Mouse (Mus musculus): Measurements from ENCODE around the gene Pdzd2. TPM values are rescaled to one million over a fixed set of nuclear protein-coding genes. Genes with fewer than 3 reads are reported as not detected.

Pdzd2 gene
- polyA plus RNA-seq, 1 experiment from 2014 or later, result 21.8 TPM

- Histone ChIP-seq H3K36me3 (no peaks in the 10 kb centered on the region), H3K9me3 (no peaks in the 10 kb centered on the region), H3K4me3 (no peak overlapping the region), H3K27me3 (no peaks in the 10 kb centered on the region), H3K27ac (peak overlapping the region; percentile 22; the same call in 1 of the 2 replicates), H3K9ac (no peak overlapping the region), H3K4me1 (peaks cover 21% of the 10 kb centered on the region), H3K4me2 (no peak overlapping the region)
- 82% methylated on average over 5 of the region's 5 CpGs for WGBS
- ATAC-seq (ENCODE audit: insufficient number of reproducible peaks, insufficient read depth, low FRiP score, low TSS enrichment, low read depth), result no peak
Observed at GRCm38 (mm10) chr15:12468625-12469024, 271.1 kb downstream of the Pdzd2 start.

DNA sequence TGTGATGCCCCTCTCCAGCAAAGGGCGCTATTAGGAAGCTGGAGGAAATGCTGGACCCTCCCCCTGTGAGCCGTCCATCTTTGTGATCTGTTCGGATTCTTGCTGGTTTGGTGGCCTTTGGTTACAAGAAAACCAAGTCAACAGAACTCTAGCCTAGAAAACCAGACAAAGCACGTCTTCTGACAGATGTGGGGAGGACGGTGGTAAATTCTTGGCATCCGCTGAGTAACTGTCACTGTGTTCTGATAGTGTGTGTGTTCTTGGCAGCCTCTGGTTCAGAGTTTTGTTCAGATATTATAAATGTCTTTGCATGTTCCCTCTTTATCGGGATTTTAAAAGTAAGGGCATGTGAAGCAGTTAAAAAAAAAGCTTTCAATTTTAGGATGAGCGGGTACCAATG is 274.0 kb downstream of the Pdzd2 start:
- no peak for ATAC-seq (ENCODE audit: insufficient number of reproducible peaks, insufficient read depth, low FRiP score, low TSS enrichment, low read depth)
- Histone ChIP-seq H3K27ac (0 out of 2 replicates have a peak overlapping the region, but pooled peaks have one; percentile 34), H3K27me3 (no peaks in the 10 kb centered on the region), H3K36me3 (no peaks in the 10 kb centered on the region), H3K4me1 (peaks cover 21% of the 10 kb centered on the region), H3K9ac (no peak overlapping the region), H3K4me2 (no peak overlapping the region), H3K4me3 (no peak overlapping the region), H3K9me3 (no peaks in the 10 kb centered on the region)
- WGBS, result 79% methylated on average over 8 of the region's 8 CpGs

DNA sequence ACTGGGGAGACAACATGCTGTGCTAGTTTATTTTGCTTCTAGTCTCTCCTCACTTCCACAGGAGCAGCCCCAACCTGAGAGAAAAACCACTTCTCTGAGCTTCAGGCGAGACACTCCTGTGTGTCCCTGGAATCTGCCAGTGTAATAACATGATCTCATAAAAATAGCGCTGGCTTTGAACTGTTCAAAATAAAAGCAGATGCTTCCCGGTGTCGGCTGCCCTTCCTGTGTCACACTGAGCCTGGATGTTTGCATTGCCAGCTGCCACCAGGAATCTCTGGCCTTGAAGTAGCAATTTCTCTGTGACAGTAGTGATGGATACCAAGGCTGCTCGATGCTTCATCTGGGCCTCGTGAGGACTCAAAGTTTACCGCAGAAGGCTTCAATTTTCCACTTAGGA is 282.9 kb downstream of the Pdzd2 start:
- H3K27me3 ChIP-seq, result no peaks in the 10 kb centered on the region
- H3K9me3 ChIP-seq, result no peaks in the 10 kb centered on the region
- no peak for ATAC-seq (ENCODE audit: insufficient number of reproducible peaks, insufficient read depth, low FRiP score, low TSS enrichment, low read depth)
- no peak overlapping the region for H3K4me2 ChIP-seq
- 17% methylated on average over 7 of the region's 7 CpGs for WGBS
- H3K4me1 ChIP-seq, result peaks cover 24% of the 10 kb centered on the region
- no peak overlapping the region for H3K4me3 ChIP-seq
- H3K9ac ChIP-seq, result no peak overlapping the region
- H3K27ac ChIP-seq, result no peak overlapping the region
- no peaks in the 10 kb centered on the region for H3K36me3 ChIP-seq

DNA sequence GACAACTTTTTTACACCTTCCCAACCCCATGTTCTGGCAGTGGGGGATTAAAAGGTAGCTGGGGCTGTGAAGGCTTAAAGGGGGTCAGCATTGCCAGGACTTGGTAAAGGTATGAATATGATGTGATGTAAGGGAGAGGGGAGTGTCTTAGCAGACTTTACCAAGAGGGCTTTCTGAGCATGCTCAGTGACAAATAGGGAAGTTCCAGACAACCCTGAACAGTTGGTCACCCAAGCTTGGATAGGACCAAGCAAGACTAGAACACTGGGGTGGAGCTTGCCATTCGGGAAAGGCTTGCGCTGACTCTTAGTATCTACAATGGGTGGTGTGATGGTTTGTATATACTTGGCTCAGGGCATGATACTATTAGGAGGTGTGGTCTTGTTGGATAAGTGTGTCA is 286.4 kb downstream of the Pdzd2 start:
- no peaks in the 10 kb centered on the region for H3K9me3 ChIP-seq
- H3K27me3 ChIP-seq, result no peaks in the 10 kb centered on the region
- peaks cover 32% of the 10 kb centered on the region for H3K4me1 ChIP-seq
- WGBS, result 93% methylated on average over 2 of the region's 2 CpGs
- no peak overlapping the region for H3K9ac ChIP-seq
- no peak for ATAC-seq (ENCODE audit: insufficient number of reproducible peaks, insufficient read depth, low FRiP score, low TSS enrichment, low read depth)
- H3K27ac ChIP-seq, result no peak overlapping the region
- no peak overlapping the region for H3K4me3 ChIP-seq
- H3K4me2 ChIP-seq, result no peak overlapping the region
- no peaks in the 10 kb centered on the region for H3K36me3 ChIP-seq

- no peak for ATAC-seq (ENCODE audit: insufficient number of reproducible peaks, insufficient read depth, low FRiP score, low TSS enrichment, low read depth)
- H3K4me1 ChIP-seq, result peaks cover 33% of the 10 kb centered on the region
- H3K4me2 ChIP-seq, result no peak overlapping the region
- WGBS, result 83% methylated on average over 6 of the region's 6 CpGs
- H3K9ac ChIP-seq, result no peak overlapping the region
- no peaks in the 10 kb centered on the region for H3K36me3 ChIP-seq
- H3K4me3 ChIP-seq, result no peak overlapping the region
- H3K27me3 ChIP-seq, result no peaks in the 10 kb centered on the region
- H3K27ac ChIP-seq, result no peak overlapping the region
- H3K9me3 ChIP-seq, result no peaks in the 10 kb centered on the region
Observed at GRCm38 (mm10) chr15:12452141-12452995, 287.4 kb downstream of the Pdzd2 start.

DNA sequence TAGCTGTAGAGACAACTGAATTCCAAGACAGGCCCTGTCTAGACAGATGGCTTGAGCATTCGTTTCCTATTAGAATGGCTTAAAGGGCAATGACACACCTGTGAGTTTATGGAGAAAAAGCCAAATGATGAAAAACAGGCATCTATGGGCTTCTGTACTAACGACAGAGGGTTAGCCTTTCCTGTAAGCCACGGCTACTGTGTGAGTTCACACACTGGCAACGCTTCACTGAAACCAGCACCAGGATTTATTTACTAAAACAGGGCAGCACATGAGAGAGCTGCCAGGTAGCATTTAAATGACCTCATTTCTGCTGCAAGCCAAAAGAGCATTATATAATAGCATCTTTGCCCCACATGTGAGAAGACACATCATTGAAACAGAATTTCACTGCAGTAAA is 288.3 kb downstream of the Pdzd2 start:
- peaks cover 32% of the 10 kb centered on the region for H3K4me1 ChIP-seq
- no peak for ATAC-seq (ENCODE audit: insufficient number of reproducible peaks, insufficient read depth, low FRiP score, low TSS enrichment, low read depth)
- no peaks in the 10 kb centered on the region for H3K9me3 ChIP-seq
- no peaks in the 10 kb centered on the region for H3K27me3 ChIP-seq
- no peaks in the 10 kb centered on the region for H3K36me3 ChIP-seq
- no peak overlapping the region for H3K9ac ChIP-seq
- H3K4me2 ChIP-seq, result no peak overlapping the region
- 50% methylated on average over 4 of the region's 4 CpGs for WGBS
- H3K4me3 ChIP-seq, result no peak overlapping the region
- H3K27ac ChIP-seq, result no peak overlapping the region

GRCm38 (mm10) chr15:12450790-12451189 is 288.9 kb downstream of the Pdzd2 start:
- Histone ChIP-seq H3K4me2 (no peak overlapping the region), H3K27ac (no peak overlapping the region), H3K4me3 (no peak overlapping the region), H3K9ac (no peak overlapping the region), H3K9me3 (no peaks in the 10 kb centered on the region), H3K4me1 (peaks cover 31% of the 10 kb centered on the region), H3K36me3 (no peaks in the 10 kb centered on the region), H3K27me3 (no peaks in the 10 kb centered on the region)
- no peak for ATAC-seq (ENCODE audit: insufficient number of reproducible peaks, insufficient read depth, low FRiP score, low TSS enrichment, low read depth)
- WGBS, result 84% methylated on average over 6 of the region's 6 CpGs

GRCm38 (mm10) chr15:12449321-12449720 is 290.4 kb downstream of the Pdzd2 start:
- no peaks in the 10 kb centered on the region for H3K36me3 ChIP-seq
- peaks cover 33% of the 10 kb centered on the region for H3K4me1 ChIP-seq
- H3K27me3 ChIP-seq, result no peaks in the 10 kb centered on the region
- no peak overlapping the region for H3K27ac ChIP-seq
- H3K4me2 ChIP-seq, result no peak overlapping the region
- H3K9ac ChIP-seq, result no peak overlapping the region
- no peaks in the 10 kb centered on the region for H3K9me3 ChIP-seq
- WGBS, result 88% methylated on average over 2 of the region's 2 CpGs
- ATAC-seq (ENCODE audit: insufficient number of reproducible peaks, insufficient read depth, low FRiP score, low TSS enrichment, low read depth), result no peak
- H3K4me3 ChIP-seq, result no peak overlapping the region

DNA sequence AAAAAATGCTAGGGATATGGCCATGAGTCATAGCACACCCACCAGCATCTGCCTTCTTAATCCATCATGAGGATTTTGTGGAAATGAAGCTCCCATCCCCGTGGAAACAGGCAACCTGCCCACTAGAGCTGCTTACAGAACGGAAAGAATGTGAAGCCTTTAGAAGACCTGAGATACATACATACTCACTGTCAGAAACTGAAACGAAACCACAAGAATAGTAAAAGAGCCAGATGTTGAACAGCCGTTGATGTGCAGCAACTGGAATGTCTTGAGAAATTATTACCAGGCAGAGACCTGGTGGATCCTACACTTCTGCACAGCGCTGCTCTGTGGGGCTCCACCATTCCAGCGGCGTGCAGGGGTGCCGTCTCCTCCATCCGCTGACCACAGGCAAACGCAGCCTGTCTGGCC is 292.7 kb downstream of the Pdzd2 start:
- Histone ChIP-seq H3K9me3 (no peaks in the 10 kb centered on the region), H3K27ac (no peak overlapping the region), H3K4me1 (peaks cover 27% of the 10 kb centered on the region), H3K4me3 (no peak overlapping the region), H3K9ac (peak overlapping the region; percentile 40; the same call in 1 of the 2 replicates), H3K4me2 (0 out of 2 replicates have a peak overlapping the region, but pooled peaks have one; percentile 22), H3K27me3 (no peaks in the 10 kb centered on the region), H3K36me3 (no peaks in the 10 kb centered on the region)
- no peak for ATAC-seq (ENCODE audit: insufficient number of reproducible peaks, insufficient read depth, low FRiP score, low TSS enrichment, low read depth)
- 44% methylated on average over 10 of the region's 10 CpGs for WGBS

GRCm38 (mm10) chr15:12444551-12444950 is 295.2 kb downstream of the Pdzd2 start:
- H3K4me3 ChIP-seq, result no peak overlapping the region
- H3K27ac ChIP-seq, result no peak overlapping the region
- peaks cover 3% of the 10 kb centered on the region; the same call in 1 of the 2 replicates for H3K36me3 ChIP-seq
- H3K27me3 ChIP-seq, result no peaks in the 10 kb centered on the region
- H3K4me2 ChIP-seq, result no peak overlapping the region
- WGBS, result 70% methylated on average over 5 of the region's 5 CpGs
- H3K9ac ChIP-seq, result no peak overlapping the region
- no peak for ATAC-seq (ENCODE audit: insufficient number of reproducible peaks, insufficient read depth, low FRiP score, low TSS enrichment, low read depth)
- no peaks in the 10 kb centered on the region for H3K9me3 ChIP-seq
- H3K4me1 ChIP-seq, result peaks cover 17% of the 10 kb centered on the region

DNA sequence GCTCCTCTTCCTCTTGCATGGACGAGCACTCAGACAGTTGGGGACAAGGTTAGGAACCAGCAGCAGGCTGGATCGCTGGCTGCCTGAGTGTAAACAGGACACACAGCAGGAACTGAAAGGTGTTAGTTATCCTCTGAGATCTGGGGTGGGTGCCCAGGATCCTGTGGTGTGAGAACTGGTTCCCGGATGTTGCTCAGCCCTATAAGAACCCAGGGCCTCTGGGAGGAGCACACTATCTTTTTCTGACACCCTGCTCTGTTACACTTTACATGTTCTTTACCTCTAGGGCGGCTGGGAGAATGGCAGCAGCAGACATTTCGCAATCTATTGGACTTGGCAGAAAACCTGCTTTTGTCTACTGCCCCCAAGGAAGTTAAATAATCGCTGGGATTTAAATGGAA is 300.4 kb downstream of the Pdzd2 start:
- Histone ChIP-seq H3K4me3 (no peak overlapping the region), H3K27me3 (no peaks in the 10 kb centered on the region), H3K4me1 (peaks cover 10% of the 10 kb centered on the region), H3K27ac (peak overlapping the region; percentile 55), H3K36me3 (peaks cover 6% of the 10 kb centered on the region), H3K9ac (no peak overlapping the region), H3K9me3 (no peaks in the 10 kb centered on the region), H3K4me2 (no peak overlapping the region)
- 59% methylated on average over 6 of the region's 6 CpGs for WGBS
- ATAC-seq (ENCODE audit: insufficient number of reproducible peaks, insufficient read depth, low FRiP score, low TSS enrichment, low read depth), result no peak

- Histone ChIP-seq H3K4me2 (no peak overlapping the region), H3K4me3 (no peak overlapping the region), H3K9me3 (no peaks in the 10 kb centered on the region), H3K4me1 (peaks cover 16% of the 10 kb centered on the region), H3K36me3 (peaks cover 6% of the 10 kb centered on the region), H3K9ac (no peak overlapping the region), H3K27ac (0 out of 2 replicates have a peak overlapping the region, but pooled peaks have one; percentile 55), H3K27me3 (no peaks in the 10 kb centered on the region)
- no peak for ATAC-seq (ENCODE audit: insufficient number of reproducible peaks, insufficient read depth, low FRiP score, low TSS enrichment, low read depth)
- WGBS, result 75% methylated on average over 6 of the region's 6 CpGs
Observed at GRCm38 (mm10) chr15:12438691-12439090, 301.0 kb downstream of the Pdzd2 start.
